Mouse (Mus musculus) gastrocnemius, postnatal 14 days (tissue): Measurements from ENCODE around the gene Ms4a6d. TPM values are rescaled to one million over a fixed set of nuclear protein-coding genes. Genes with fewer than 3 reads are reported as not detected.
"Not testable (repeated sequence)": the region's sequence is repeated elsewhere in the genome, so short reads cannot be mapped to it uniquely, and the experiment has no call there.

Source experiments
- DNase-seq: peaks from one replicate; pipeline ENCODE4 v3.0.0; 2021; ENCODE audit warnings: mixed read lengths
- intact Hi-C: fragments of 180-260 bp; cut with DNase I; formaldehyde crosslinking; loops from one replicate; pipeline ENCODE4 v1.15.1; 2025; ENCODE audit warnings: low total_unique reads
- total RNA-seq, 2 experiments: library from RNA; stranded (reverse); gene quantifications; 2 replicates each; pipeline ENCODE4 v1.2.3; 2021

Gene Ms4a6d
- total RNA-seq, 2 experiments from 2014 or later = 1.5 to 2.3 TPM

GRCm38 (mm10) chr19:11589205-11589604 is 15.4 kb downstream of the Ms4a6d start:
- DNase-seq = no peak
- intact Hi-C loops = no loop called here

- intact Hi-C loops = no loop called here
- no peak for DNase-seq
These were observed 29.7 kb downstream of the Ms4a6d start for GRCm38 (mm10) chr19:11574965-11575364.

- intact Hi-C loops, DNase-seq: not testable (repeated sequence)
These were observed 45.1 kb downstream of the Ms4a6d start for GRCm38 (mm10) chr19:11559560-11559959.

- intact Hi-C loops = no loop called here
- no peak for DNase-seq
These were observed 49.9 kb downstream of the Ms4a6d start for GRCm38 (mm10) chr19:11554726-11555125.

- no peak for DNase-seq
- intact Hi-C loops = no loop called here
These were observed 56.7 kb downstream of the Ms4a6d start for GRCm38 (mm10) chr19:11547911-11548310.

GRCm38 (mm10) chr19:11544383-11544782 is 60.3 kb downstream of the Ms4a6d start:
- DNase-seq, intact Hi-C loops: not testable (repeated sequence)

GRCm38 (mm10) chr19:11540166-11540821 is 64.4 kb downstream of the Ms4a6d start:
- DNase-seq, intact Hi-C loops: not testable (repeated sequence)

GRCm38 (mm10) chr19:11537336-11537735 is 67.3 kb downstream of the Ms4a6d start:
- DNase-seq = peak; percentile 15
- intact Hi-C loops = no loop called here

Other genes with a start within 250 kb of the Ms4a6d start
- gene Ms4a4a, start 229.3 kb downstream of the Ms4a6d start, total RNA-seq = 1 to 10 TPM; 4.5 to 7.7 TPM
- not detected for gene Ms4a4c, start 200.1 kb downstream of the Ms4a6d start, total RNA-seq
- under 1 TPM in 1 of 2 experiments, not detected in 1; 0.20 TPM for gene Ms4a4b, start 161.3 kb downstream of the Ms4a6d start, total RNA-seq
- gene Ms4a6c, start 135.5 kb downstream of the Ms4a6d start, total RNA-seq = 1 to 10 TPM; 3.9 to 6.8 TPM
- under 1 TPM in 1 of 2 experiments, not detected in 1; 0.29 TPM for gene Gm8369, start 118.9 kb downstream of the Ms4a6d start, total RNA-seq
- 1 to 10 TPM; 1.6 to 5.5 TPM for gene Ms4a6b, start 88.3 kb downstream of the Ms4a6d start, total RNA-seq
- 1 to 10 TPM; 4.7 to 5.3 TPM for gene Ms4a4d, start 68.0 kb downstream of the Ms4a6d start, total RNA-seq
- under 1 TPM; 0.27 to 0.29 TPM for gene Ms4a2, start 18.9 kb upstream of the Ms4a6d start, total RNA-seq
- gene Ms4a3, start 36.0 kb upstream of the Ms4a6d start, total RNA-seq = not detected
- not detected for gene Oosp2, start 55.7 kb upstream of the Ms4a6d start, total RNA-seq
- gene Oosp1, start 86.3 kb upstream of the Ms4a6d start, total RNA-seq = not detected
- gene Oosp3, start 92.2 kb upstream of the Ms4a6d start, total RNA-seq = not detected
- gene Gif, start 142.7 kb upstream of the Ms4a6d start, total RNA-seq = not detected
- 10 to 100 TPM; 48.9 to 53.2 TPM for gene Mrpl16, start 165.5 kb upstream of the Ms4a6d start, total RNA-seq
- gene Stx3, start 214.6 kb upstream of the Ms4a6d start, total RNA-seq = 1 to 10 TPM; 1.6 to 3.0 TPM
- gene Olfr1417, start 234.4 kb upstream of the Ms4a6d start, total RNA-seq = not detected